Mouse (Mus musculus) cortical plate, adult 2 months (tissue): ENCODE measurements around the gene Pgls.

Source experiments
- CTCF ChIP-seq: fragments of 200-500 bp; IDR thresholded peaks from 2 replicates; pipeline ENCODE4 v1.5.1; 2011; ENCODE audit warnings: mild to moderate bottlenecking, control low read depth, low read length; ENCODE audit not compliant: insufficient read depth; ENCODE audit errors: extremely low read depth
- POLR2A ChIP-seq: fragments of 200-500 bp; IDR thresholded peaks from 2 replicates; pipeline ENCODE4 v1.6.1; 2011; ENCODE audit warnings: mild to moderate bottlenecking, low read length, control low read depth; ENCODE audit not compliant: insufficient read depth; ENCODE audit errors: extremely low read depth

- no peak for TF ChIP-seq POLR2A
- peak; percentile 97 for TF ChIP-seq CTCF
These were observed 30.6 kb upstream of the Pgls start for GRCm38 (mm10) chr8:71561401-71561800.
